Mouse (Mus musculus): ENCODE results near the gene Ly6c2.
"Not testable (repeated sequence)": the region's sequence is repeated elsewhere in the genome, so short reads cannot be mapped to it uniquely, and the experiment has no call there.

The Ly6c2 gene

DNA sequence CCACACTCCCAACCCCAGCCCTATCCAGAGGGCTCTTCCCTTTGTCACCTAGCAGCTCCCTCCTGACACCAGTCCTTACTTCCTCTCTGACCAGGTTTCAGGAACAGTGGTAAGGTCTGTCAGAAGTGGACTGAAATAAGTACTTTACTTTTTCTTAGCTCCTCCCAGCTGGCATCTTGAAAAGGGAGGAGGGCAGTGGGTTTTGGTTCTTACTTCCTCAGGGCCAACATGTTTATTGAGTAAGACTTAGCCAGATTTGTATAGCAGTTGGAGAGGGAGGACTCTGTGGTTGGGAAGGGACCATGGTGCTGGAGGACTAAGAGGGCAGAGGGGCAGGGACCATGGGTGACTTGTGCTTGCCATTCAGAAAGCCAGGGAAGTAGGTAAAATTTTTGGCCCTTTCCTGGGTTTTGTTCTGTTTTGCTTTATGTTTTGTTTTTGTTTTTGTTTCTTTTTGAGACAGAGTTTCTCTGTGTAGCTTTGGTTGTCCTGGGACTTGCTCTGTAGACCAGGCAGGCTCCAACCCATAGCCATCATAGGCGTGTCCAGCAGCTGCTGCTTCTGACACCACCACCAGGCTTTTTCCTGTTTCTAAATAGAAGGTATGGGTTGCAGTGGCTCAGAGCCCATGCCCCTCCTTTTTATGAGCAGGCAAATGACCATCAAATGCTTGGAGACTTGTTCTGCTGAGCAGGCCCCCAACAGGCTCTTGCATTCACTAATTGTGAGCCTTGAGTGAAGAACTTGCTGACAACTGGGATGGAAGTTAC is at the start of gene Ly6c2:
Gene Ly6c2, minus strand, starts transcription at position 110 of the 770 bp plus-strand sequence.
- DNase-seq: not testable (repeated sequence)

DNA sequence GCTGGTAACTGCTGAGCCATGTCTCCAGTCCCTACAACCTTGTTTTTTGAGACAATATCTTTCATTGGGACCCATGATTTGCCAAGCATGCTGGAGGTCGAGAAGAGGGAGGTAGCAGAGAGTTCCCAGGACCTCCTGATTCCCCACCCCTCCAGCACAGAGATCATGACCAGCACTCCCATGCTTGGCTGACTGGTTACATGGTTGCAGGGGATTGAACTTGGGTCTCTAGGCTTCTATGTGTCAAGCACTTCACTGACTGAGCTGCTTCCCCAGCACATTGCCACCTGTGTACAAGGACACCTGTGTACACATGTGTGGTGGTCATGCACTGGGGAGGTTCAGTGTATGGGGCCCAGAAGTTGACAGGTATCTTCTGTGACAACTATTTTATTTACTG is 45.9 kb upstream of the Ly6c2 start:
- no peak for DNase-seq

DNA sequence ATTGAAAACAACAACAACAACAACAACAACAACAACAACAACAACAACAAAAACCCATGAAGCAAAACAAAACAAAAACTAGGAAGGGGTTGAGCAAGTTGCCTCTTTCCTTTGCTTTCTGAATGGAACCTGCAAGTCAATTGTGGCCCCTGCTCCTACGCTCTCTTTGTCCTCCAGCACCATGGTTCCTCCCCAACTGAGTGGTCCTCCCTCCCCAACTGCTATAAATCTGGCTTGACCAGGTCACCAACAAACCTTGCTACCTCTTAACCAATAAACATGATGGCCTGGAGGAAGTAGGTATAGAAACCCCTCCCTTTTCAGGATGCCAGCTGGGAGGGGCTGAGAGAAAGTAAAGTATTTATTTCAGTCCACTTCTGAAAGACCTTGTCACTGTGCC is 43.2 kb upstream of the Ly6c2 start, which contains the start of gene Ly6g:
Gene Ly6g, plus strand, starts transcription at position 301 of the 400 bp plus-strand sequence.
- no peak for DNase-seq

DNA sequence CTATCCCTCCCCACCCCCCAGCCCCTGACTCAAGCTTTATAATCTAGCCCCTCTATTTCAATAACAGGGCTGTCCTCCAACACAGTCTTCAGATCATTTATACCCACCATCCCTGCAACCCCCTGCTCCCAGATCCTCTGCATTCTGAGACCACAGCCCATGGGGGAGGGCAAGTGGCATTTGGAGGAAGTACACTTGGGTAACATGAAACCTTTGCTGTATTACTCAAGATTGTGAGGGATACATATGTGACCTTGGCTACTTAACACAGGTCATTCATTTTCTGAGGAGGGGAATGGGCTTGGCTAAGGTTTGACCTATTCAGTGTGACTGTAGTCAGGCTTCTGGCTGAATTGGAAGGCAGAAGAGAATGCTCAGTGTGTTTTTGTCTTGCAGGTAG is 41.3 kb upstream of the Ly6c2 start:
- no peak for DNase-seq

DNA sequence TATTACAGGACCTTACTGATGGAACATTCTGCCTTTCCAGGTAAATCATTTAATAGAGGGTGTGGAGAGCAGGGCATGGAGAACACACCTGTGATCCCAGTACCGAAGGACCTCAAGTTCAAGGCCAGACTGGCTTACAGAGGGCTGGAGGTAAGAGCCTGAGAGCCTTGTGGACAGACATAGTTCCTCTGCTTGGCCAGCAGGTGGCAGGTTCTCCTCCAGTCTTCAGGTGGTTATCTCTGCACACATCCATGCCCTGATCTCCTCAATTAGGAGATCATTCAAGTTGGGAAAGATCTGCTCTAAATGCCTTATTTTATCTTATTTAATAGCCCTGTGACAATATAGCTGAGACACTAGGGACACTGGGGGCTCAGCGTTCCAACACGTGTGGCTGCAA is 32.0 kb upstream of the Ly6c2 start:
- DNase-seq: peak; percentile 9

DNA sequence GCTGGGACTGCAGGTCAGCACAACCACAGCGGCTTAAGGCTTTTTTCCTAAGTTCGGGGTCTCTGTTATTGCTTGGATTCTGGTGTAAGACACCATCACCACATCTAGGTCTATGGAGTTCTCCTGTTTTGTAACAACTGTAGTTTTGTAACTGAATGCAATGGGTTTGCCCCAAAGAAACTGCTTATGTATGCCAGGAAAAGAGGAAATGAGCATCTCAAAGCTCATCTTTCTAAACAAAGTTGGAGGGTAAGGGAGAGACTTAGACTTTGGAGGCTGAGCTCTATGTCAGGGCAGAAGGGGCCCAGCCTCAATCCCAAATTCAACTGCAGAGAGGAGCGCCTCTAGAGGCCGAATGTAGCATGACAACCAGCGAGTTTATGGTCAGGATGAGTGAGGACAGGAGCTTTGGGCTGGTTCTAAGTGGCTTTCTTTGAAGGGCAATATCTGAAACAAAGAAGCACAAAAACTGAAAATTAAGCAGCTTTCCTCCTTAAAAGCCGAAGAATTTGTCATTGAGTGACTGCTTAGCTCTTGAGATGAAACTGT is 30.1 kb upstream of the Ly6c2 start:
- peak; percentile 42 for DNase-seq

DNA sequence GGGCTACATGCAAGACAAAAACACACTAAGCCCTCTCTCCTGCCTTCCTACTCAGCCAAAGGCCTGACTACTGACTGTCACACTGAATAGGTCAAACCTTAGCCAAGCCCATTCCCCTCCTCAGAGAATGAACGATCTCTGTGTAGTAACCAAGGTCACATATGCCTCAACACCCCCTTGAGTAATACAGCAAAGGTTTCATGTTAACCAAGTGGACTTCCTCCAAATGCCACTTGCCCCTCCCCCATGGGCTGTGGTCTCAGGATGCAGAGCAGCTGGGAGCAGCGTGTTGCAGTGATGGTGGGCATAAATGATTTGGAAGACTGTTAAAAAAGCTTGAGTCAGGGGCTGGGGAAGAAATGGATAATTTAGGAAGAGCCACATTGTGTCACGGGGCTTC is 26.0 kb upstream of the Ly6c2 start:
- DNase-seq: not testable (repeated sequence)

DNA sequence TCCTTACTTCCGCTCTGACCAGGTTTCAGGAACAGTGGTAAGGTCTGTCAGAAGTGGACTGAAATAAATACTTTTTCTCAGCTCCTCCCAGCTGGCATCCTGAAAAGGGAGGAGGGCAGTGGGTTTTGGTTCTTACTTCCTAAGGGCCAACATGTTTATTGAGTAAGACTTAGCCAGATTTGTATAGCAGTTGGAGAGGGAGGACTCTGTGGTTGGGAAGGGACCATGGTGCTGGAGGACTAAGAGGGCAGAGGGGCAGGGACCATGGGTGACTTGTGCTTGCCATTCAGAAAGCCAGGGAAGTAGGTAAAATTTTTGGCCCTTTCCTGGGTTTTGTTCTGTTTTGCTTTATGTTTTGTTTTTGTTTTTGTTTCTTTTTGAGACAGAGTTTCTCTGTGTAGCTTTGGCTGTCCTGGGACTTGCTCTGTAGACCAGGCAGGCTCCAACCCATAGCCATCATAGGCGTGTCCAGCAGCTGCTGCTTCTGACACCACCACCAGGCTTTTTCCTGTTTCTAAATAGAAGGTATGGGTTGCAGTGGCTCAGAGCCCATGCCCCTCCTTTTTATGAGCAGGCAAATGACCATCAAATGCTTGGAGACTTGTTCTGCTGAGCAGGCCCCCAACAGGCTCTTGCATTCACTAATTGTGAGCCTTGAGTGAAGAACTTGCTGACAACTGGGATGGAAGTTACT is 23.5 kb upstream of the Ly6c2 start:
- DNase-seq: not testable (repeated sequence)

DNA sequence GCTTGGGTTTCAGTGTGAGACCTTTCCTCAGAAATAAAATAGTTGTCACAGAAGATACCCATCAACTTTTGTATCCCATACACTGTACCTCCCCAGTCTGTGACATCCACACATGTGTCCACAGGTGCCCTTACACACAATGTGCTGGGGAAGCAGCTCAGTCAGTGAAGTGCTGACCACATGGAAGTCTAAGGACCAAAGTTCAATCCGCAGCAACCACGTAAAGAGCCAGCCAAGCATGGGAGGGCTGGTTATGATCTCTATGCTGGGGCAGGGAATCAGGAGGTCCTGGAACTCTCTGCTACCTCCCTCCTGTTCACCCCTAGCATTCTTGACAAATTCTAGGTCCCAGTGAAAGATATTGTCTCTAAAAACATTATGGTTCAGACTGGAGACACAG is 20.6 kb upstream of the Ly6c2 start:
- DNase-seq: peak; percentile 61

DNA sequence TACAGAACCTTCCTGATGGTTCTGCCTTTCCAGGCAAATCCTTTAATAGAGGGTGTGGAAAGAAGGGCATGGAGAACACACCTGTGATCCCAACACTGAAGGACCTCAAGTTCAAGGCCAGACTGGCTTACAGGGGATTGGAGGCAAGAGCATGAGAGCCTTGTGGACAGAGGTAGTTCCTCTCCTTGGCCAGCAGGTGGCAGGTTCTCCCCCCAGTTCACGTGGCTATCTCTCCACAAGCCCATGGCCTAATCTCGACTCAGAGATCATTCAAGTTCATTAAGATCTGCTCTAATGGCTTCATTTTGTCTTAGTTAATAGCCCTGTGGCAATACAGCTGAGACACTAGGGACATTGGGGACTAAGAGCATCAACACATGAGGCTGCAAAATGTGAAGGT is 8.3 kb upstream of the Ly6c2 start:
- peak; percentile 21 for DNase-seq

DNA sequence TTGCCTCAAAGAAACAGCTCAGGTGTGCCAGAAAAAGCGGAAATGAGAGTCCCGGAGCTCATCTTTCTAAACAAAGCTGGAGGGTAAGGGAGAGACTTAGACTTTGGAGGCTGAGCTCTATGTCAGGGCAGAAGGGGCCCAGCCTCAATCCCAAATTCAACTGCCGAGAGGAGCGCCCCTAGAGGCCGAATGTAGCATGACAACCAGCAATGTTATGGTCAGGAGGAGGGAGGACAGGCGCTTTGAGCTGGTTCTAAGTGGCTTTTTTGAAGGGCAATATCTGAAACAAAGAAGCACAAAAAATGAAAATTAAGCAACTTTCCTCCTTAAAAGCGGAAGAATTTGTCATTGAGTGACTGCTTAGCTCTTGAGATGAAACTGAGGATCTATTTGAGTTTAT is 7.0 kb upstream of the Ly6c2 start:
- peak; percentile 37 for DNase-seq

DNA sequence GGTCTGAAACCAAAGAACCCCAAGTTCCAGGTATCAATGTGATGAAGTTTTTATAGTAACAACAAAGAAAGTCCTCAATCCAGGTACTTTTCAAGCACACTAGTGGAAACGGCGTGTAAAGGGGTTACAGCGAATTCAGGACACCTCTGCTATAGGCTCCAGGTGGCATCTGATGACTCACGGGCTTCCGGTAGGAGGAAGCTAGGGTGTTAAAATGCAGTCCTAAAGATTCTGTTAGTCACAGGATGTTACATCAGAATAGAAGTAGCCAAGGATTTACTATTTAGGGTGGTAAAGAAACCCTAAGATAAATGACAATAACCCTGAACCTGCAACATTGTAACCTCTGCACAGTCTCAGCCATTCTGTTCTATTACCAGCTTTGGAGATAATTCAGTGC is 5.7 kb upstream of the Ly6c2 start:
- DNase-seq: not testable (repeated sequence)

DNA sequence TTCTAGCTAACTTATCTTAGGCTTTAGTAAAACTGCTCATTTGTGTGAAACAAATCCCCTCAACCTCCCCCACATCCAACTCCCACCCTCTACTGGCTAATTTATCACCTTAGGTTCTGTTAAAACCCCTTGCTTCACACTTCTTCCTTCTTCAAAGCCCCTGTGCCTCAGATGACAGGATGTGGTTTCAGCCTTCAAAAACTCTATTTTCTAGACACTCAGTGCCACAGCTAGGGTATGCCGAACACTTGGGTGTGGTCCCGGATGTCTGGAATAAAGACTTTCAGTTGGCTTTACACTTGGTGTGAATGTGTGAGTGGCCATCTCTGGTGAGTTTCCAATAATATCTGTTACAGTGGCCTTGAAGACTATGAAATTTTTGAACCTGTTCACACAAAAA is 4.8 kb upstream of the Ly6c2 start:
- DNase-seq: no peak

DNA sequence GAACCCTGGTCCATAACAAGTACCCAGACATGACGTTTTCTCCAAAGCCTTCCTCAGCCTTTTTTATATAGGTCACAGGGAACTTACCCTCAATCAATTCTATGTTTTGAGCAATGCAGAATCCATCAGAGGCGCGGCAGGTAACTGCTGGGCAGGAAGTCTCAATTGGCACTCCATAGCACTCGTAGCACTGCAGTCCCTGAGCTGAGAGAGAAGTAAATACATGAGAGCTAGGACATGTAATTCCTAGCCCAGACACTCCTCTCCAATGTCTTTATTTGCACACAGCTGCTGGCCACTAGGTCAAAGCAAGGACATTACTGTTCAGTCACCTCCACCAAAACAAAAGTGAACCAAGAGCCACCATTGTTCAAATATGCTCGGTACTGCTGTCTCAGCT is 1.3 kb downstream of the Ly6c2 start:
- DNase-seq: not testable (repeated sequence)

DNA sequence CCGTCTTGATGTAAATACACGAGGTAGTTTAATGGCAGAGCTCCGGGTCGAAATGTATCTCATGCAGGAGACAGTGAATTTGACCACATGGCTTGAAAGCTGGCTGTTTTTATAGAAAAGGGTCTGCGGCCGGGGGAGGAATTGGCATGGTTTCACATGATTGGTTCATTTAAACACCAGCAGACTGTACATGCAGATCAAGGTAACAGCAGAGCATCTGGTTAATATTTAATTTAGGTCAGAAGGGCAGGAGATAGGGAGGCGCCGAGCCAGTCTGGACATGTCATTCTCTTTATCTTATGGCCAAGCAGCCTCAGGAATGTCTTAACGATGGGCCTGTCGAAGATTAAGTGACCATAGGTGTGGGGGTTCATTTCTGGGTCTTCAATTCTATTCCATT is 12.5 kb downstream of the Ly6c2 start:
- DNase-seq: no peak

DNA sequence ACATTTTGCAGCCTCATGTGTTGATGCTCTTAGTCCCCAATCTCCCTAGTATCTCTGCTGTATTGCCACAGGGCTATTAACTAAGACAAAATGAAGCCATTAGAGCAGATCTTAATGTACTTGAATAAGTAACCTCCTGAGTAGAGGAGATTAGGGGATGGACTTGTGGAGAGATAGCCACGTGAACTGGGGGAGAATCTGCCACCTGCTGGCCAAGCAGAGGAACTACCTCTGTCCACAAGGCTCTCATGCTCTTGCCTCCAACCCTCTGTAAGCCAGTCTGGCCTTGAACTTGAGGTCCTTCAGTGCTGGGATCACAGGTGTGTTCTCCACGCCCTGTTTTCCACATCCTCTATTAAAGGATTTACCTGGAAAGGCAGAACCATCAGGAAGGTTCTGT is 23.7 kb downstream of the Ly6c2 start:
- DNase-seq: peak; percentile 40

DNA sequence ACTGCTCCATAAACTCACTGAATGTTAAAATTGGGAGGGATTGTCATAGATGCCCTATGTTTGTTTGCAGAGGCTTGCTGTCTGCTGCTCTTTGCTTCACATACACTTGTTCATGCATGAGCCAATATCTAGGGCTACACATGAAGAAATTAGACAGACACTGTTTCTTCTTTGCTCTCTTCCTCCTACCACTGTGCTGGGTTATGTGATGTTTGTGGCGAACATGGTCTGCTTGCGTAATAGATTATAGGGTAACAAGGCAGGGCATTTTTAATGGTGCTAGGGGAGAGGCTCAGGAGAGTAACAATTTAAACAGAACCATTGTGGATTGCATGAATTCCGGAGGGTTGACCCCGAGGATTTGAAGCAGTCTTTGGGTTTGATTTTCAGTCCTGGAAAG is 41.8 kb downstream of the Ly6c2 start:
- DNase-seq: no peak

DNA sequence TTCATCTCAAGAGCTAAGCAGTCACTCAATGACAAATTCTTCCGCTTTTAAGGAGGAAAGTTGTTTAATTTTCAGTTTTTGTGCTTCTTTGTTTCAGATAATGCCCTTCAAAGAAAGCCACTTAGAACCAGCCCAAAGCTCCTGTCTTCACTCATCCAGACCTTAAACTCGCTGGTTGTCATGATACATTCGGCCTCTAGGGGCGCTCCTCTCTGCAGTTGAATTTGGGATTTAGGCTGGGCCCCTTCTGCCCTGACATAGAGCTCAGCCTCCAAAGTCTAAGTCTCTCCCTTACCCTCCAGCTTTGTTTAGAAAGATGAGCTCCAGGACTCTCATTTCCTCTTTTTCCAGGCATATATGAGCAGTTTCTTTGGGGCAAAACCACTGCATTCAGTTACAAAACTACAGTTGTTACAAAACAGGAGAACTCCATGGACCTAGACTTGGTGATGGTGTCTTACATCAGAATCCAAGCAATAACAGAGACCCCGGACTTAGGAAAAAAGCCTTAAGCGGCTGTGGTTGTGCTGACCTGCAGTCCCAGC is 49.7 kb downstream of the Ly6c2 start:
- DNase-seq: peak; percentile 73

DNA sequence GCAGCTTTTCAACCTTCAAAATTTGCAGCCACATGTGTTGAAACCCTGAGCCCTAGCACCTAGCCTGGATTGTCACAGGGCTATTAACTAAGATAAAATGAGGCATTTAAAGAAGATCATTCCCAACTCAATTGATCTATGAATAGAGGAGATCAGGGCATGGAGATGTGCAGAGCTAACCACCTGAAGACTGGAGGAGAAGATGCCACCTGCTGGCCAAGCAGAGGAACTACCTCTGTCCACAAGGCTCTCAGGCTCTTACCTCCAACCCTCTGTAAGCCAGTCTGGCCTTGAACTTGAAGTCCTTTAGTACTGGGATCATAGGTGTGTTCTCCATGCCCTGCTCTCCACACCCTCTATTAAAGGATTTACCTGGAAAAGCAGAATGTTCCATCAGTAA is 51.3 kb downstream of the Ly6c2 start:
- peak; percentile 70 for DNase-seq

Measured in kidney, adult 9 months (tissue).